Mouse (Mus musculus) lung, embryonic 14.5 days (tissue): ENCODE results near the gene Wdr6. TPM values are rescaled to one million over a fixed set of nuclear protein-coding genes. Genes with fewer than 3 reads are reported as not detected.

ENCODE experiments used
- ATAC-seq: fragments of 200-750 bp; cut with Nextera tagmentation; 2 replicates; pipeline ENCODE4 v1.8.0; 2017; ENCODE audit warnings: mild to moderate bottlenecking, moderate TSS enrichment, moderate library complexity; ENCODE audit not compliant: insufficient read depth
- DNase-seq: peaks from one replicate; pipeline ENCODE4 v3.0.0-alpha.2; 2015
- H3K27ac ChIP-seq: fragments of 300-500 bp; sonication (generic); 2 replicates; pipeline ENCODE4 v1.5.1; 2014; ENCODE audit warnings: low read depth, mild to moderate bottlenecking, moderate library complexity
- H3K27me3 ChIP-seq: fragments of 300-500 bp; sonication (generic); 2 replicates; pipeline ENCODE4 v1.6.1; 2014; ENCODE audit warnings: low read length, control low read depth; ENCODE audit not compliant: insufficient read depth
- H3K36me3 ChIP-seq: fragments of 300-500 bp; sonication (generic); 2 replicates; pipeline ENCODE4 v1.6.1; 2014; ENCODE audit warnings: control low read depth; ENCODE audit not compliant: insufficient read depth
- H3K4me1 ChIP-seq: fragments of 300-500 bp; sonication (generic); 2 replicates; pipeline ENCODE4 v1.6.1; 2014; ENCODE audit warnings: antibody characterized with exemption, control low read depth; ENCODE audit not compliant: insufficient read depth
- H3K4me2 ChIP-seq: fragments of 300-500 bp; sonication (generic); 2 replicates; pipeline ENCODE4 v1.6.1; 2014; ENCODE audit warnings: mild to moderate bottlenecking
- H3K4me3 ChIP-seq: fragments of 300-500 bp; sonication (generic); 2 replicates; pipeline ENCODE4 v1.5.1; 2014; ENCODE audit warnings: low read depth, low read length
- H3K9ac ChIP-seq: fragments of 300-500 bp; sonication (generic); 2 replicates; pipeline ENCODE4 v1.6.1; 2014
- H3K9me3 ChIP-seq: fragments of 300-500 bp; sonication (generic); 2 replicates; pipeline ENCODE4 v1.6.1; 2016; ENCODE audit warnings: low read depth, low read length, control low read depth
- CTCF ChIP-seq: IDR thresholded peaks from 2 replicates; pipeline ENCODE4 v1.5.1; 2016; ENCODE audit warnings: antibody characterized with exemption, low read depth
- WGBS: fragments of 180-500 bp; shearing (Covaris S2); extraction: QIAGEN DNeasy Blood & Tissue Kit; methylation state at CpG from one replicate; pipeline ENCODE4 v1.1.7; 2014; 5-methylcytosine and 5-hydroxymethylcytosine counted together
- polyA plus RNA-seq: library from polyadenylated mRNA; unstranded; fragments of >200 nt; fragmentation: Nextera tagmentation; extraction: Ambion mirVana; gene quantifications from 2 replicates; pipeline ENCODE4 v1.2.1, GENCODE M21; 2014

Wdr6 gene
- polyA plus RNA-seq, 1 experiment from 2014 or later, result 117 TPM

DNA sequence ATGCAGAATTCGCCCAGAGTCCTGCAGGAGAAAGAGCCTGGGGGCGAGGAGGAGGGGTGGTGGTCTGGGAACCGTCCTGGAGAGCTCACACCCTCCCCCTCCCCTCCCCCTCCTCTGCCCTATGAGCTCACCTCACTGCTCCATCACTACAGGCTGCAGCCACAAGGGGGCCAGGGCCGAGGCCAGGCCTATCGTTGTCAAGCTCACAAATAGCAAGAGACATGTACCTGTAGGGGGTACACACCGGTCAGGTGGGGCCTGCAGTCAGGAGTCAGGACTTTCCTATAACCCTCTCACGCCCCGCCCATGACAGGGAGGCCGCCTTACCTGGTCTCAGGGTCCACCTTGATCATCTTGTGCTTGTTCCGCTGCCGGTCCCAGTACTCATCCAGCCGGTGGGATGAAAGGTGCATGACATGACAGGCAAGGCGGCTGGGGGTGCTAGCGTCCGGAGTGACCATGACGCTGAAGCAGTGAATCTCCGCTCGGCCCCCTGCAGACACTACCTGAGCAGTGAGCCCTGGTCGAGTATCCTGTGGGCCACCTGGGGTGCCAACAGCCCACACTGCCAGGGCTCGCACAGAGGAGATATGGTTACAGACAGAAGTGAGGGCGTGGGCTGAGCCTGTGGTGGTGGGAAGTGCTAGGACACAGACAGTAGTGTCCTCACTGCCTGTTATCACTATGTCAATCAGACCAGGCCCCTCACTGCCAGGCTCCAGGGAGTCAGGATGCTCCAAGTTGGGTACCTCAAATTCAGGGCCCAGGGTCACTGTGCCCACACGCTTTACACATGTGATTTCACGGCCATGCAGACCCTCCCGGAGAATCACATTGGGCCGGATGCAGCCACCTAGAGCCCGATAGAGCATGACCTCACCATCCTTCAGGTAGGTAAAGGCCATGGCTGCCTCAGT lies 4.5 kb downstream of the Wdr6 start:
- Histone ChIP-seq H3K9me3 (no peaks in the 10 kb centered on the region), H3K27me3 (no peaks in the 10 kb centered on the region), H3K36me3 (peaks cover 63% of the 10 kb centered on the region), H3K27ac (no peak overlapping the region), H3K4me2 (no peak overlapping the region), H3K4me1 (peaks cover 18% of the 10 kb centered on the region), H3K4me3 (no peak overlapping the region), H3K9ac (no peak overlapping the region; the same call in 1 of the 2 replicates)
- peak; percentile 80 for TF ChIP-seq CTCF
- DNase-seq, result peak; percentile 72
- 51% methylated on average over 26 of the region's 26 CpGs for WGBS
- no peak for ATAC-seq

DNA sequence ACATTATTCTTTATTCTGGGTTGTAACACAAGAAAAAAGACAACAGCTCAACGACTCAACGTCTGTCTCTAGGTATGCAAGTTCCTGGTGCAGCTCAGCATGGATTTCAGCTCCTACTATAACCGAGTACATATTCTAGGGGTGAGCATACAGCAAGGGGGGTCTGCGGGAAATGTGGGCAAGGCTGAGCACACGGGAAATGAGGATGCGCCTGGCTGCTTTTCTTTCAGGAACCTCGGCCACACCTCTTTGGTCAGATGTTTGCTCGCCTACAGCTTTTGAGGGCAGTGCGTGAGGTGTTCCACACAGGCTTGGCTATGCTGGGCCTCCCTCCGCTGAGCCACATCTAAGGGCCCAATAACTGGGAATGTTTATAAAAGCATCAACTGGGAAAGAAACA lies 6.2 kb downstream of the Wdr6 start:
- WGBS, result 71% methylated on average over 10 of the region's 10 CpGs
- H3K4me1 ChIP-seq, result peaks cover 23% of the 10 kb centered on the region
- DNase-seq (no peak), ATAC-seq (no peak)
- H3K9me3 ChIP-seq, result no peaks in the 10 kb centered on the region
- H3K27me3 ChIP-seq, result no peaks in the 10 kb centered on the region
- H3K4me3 ChIP-seq, result no peak overlapping the region
- H3K4me2 ChIP-seq, result no peak overlapping the region
- no peak overlapping the region for H3K9ac ChIP-seq
- H3K36me3 ChIP-seq, result peaks cover 63% of the 10 kb centered on the region
- no peak for TF ChIP-seq CTCF
- no peak overlapping the region for H3K27ac ChIP-seq

DNA sequence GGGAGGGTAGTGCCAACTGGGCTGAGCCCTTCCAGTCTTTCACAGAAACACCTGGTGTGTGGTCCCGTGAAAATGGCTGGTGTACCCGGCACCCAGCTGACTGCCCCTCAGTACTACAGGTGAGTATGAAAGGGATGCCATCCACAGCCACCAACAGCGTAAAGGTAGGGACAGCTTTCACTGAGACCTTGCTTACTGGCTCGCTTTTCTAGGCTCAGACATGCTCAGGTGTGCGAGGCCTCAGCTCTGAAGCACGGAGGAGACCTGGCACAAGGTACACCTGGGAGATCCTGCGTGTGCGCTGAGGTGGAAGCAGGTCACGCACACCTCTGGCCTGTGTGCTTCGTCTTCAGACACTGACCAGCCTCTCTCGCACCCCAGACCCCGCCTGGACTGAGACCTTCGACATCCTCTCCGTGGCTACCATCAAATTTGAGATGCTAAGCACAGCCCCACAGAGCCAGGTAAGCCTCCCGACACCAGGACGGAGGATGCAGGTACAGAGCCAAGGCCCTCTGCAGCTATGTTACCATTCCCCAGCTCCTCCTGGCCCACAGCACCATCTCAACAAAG lies 7.1 kb downstream of the Wdr6 start:
- H3K27me3 ChIP-seq, result no peaks in the 10 kb centered on the region
- no peak overlapping the region for H3K9ac ChIP-seq
- TF ChIP-seq CTCF, result no peak
- no peak overlapping the region for H3K4me2 ChIP-seq
- H3K27ac ChIP-seq, result no peak overlapping the region
- ATAC-seq (no peak), DNase-seq (no peak)
- H3K4me1 ChIP-seq, result peaks cover 17% of the 10 kb centered on the region
- 91% methylated on average over 16 of the region's 16 CpGs for WGBS
- H3K4me3 ChIP-seq, result no peak overlapping the region
- no peaks in the 10 kb centered on the region for H3K9me3 ChIP-seq
- peaks cover 60% of the 10 kb centered on the region for H3K36me3 ChIP-seq

DNA sequence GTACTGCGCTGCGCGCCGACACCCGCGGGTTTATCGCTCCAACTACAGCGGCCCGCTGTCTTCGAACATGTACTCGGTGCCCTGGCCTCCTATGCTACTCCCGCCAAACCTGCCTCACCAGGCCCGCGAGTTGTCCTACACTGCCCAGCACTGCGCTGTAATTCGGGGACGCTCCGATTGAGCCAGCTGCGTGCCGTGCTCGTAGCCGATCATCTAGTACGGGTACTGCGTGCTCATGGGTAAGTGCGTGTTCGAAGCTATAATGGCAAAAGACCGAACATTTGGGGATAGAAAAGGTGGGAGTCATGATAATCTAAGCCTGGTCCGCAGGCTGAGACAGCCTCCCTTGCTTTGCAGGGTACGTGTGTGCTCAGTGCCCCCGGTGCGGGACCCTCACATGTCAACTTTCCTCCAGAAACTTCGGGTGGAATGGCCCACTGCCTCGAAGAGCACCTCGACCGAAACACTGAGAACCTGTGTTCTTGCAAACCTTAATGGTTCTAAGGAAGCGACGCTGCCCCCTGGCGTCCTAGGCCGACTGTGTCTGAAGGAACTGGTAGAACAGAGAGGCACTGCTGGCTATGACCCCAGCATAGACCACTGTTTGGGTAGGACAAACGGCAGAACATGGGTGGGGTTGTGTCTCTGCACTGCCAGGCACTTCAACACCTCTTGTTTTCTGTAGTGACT lies 8.2 kb downstream of the Wdr6 start:
- Histone ChIP-seq H3K9ac (peak overlapping the region; percentile 62), H3K4me3 (peak overlapping the region; percentile 72), H3K27me3 (no peaks in the 10 kb centered on the region), H3K9me3 (no peaks in the 10 kb centered on the region), H3K4me2 (peak overlapping the region; percentile 100), H3K27ac (peak overlapping the region; percentile 58), H3K4me1 (peaks cover 17% of the 10 kb centered on the region), H3K36me3 (peaks cover 57% of the 10 kb centered on the region)
- DNase-seq (peak; percentile 92), ATAC-seq (peak; percentile 12; the same call in 1 of the 2 replicates)
- WGBS, result 2% methylated on average over 40 of the region's 40 CpGs
- TF ChIP-seq CTCF, result peak; percentile 82

DNA sequence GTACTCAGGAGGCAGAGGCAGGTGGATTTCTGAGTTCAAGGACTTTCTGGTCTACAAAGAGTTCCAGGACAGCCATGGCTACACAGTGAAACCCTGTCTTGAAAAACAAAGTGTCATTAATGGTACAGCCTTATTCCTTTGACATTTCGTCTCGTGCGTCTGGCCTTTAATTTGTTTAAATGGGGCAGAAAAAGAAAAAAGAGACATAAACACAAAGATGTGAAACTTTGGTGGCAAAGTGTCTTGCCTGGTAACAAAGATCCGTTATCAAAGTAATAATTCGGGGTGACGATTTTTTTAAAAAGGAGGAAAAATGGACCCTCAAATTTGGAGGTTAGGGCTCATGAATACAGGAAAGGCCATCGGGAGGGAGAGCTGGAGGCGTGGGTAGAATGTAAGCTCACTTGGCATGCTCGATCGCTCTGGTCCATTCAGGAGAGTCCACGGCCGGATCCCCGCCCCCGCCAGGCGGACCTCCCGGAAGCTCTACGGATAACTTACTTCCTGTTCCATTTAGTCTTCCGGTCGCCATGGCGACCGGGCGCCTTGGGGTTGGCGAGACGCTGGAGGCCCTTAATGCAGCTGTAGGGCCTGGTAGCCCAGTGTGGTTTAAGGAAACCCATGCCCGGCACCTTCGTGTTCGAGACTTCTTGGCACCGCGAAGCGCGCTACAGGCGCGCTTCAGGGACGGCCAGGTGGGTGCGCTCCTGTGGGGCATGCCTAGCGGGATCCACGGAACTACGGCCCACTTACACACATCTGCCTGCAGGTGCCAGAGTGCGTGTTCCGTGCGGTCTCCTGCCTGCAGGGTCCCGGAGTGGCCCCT lies 8.9 kb downstream of the Wdr6 start, which contains the start of gene Dalrd3:
Dalrd3 (plus strand) TSS at position 506 of the 826 bp plus-strand sequence.
- peak; percentile 97 for DNase-seq
- peaks cover 57% of the 10 kb centered on the region for H3K36me3 ChIP-seq
- WGBS, result 5% methylated on average over 42 of the region's 42 CpGs

DNA sequence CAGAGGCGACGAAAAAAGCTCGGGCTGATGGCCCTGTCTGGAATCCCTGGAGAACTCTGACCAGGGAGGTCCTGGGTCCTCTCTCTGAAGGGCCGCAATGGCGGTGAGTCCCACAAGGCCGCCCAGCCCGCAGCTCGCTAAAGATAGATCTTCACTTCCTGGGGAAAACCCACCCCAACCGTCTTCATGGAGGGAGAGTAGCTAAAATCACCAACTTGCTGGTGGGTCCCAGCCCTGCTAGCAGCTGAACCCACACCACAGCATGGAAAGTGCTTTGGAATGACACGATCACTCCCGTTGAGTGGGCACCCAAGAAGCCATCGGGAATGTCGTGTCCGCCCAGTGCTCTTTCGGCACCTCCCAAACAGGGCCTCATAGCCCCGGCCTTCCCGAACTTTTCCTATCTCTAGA lies 10.0 kb downstream of the Wdr6 start:
- WGBS, result 76% methylated on average over 17 of the region's 17 CpGs
- Histone ChIP-seq H3K9ac (peak overlapping the region; percentile 75; the same call in 1 of the 2 replicates), H3K4me1 (peaks cover 17% of the 10 kb centered on the region), H3K4me3 (peak overlapping the region; percentile 70), H3K36me3 (peaks cover 54% of the 10 kb centered on the region), H3K27me3 (no peaks in the 10 kb centered on the region), H3K27ac (0 out of 2 replicates have a peak overlapping the region, but pooled peaks have one; percentile 91), H3K4me2 (peak overlapping the region; percentile 98), H3K9me3 (no peaks in the 10 kb centered on the region)
- DNase-seq, result no peak
- ATAC-seq, result no peak
- no peak for TF ChIP-seq CTCF

More for the DNA sequence above, 8.9 kb downstream of the Wdr6 start, which contains the start of gene Dalrd3:
- Histone ChIP-seq H3K27ac (peak within 1 kb of the TSS; percentile 58), H3K27me3 (no peaks in the 10 kb centered on the region), H3K9me3 (no peaks in the 10 kb centered on the region), H3K4me1 (peaks cover 17% of the 10 kb centered on the region), H3K4me3 (peak within 1 kb of the TSS; percentile 72), H3K4me2 (peak within 1 kb of the TSS; percentile 100), H3K9ac (peak within 1 kb of the TSS; percentile 62)
- TF ChIP-seq CTCF, result no peak
- ATAC-seq, result peak; percentile 65
